Mouse (Mus musculus): ENCODE results near the gene Spi1.
"Not testable (repeated sequence)": the region's sequence is repeated elsewhere in the genome, so short reads cannot be mapped to it uniquely, and the experiment has no call there.

The Spi1 gene

DNA sequence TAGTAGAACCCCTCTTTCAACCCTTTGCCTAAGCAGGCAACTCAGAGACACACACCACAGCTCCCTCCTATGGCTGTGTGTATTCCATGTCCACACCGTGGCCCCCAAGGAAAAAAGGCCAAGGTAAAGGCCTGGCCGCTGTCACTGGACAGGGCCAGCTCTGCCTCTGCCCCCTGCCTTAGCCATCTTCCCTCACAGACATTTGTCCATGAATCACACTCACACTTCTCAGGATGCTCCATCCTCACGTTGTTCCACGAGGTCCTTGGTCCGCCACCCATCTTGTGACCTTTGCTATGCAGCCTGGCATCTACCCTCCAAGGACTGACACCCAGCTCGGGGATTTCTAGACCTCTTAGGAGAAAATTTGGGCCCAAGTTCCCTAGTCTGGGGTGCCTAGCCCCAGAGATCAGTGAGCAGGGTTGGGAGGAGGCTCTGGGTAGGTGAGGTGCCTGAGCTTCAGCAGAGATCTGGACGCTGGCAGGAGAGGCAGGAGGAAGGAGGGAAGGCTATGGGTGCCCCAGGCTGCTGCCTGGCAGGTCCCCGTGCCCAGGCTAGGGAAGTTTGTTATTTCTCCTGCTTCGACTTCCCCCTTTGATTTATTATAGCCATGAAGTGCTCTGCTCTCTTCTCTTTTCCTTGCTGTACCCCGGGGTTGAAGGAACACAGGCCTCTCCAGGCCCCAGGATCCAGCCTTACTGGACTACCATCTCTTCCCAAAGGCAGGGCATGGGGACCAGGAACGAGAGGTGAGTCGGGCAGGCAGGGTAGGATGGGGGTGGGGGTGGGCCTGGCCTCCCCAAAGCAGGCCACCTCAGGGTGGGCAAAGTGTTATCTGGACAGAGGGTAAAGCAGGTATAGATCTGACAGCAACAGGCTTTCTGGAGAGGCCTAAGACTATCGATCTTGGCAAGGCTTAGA lies at the start of gene Spi1:
Gene Spi1, plus strand, starts transcription at position 616 of the 921 bp plus-strand sequence.
- DNase-seq (ENCODE audit: inconsistent ontology term), result no peak

DNA sequence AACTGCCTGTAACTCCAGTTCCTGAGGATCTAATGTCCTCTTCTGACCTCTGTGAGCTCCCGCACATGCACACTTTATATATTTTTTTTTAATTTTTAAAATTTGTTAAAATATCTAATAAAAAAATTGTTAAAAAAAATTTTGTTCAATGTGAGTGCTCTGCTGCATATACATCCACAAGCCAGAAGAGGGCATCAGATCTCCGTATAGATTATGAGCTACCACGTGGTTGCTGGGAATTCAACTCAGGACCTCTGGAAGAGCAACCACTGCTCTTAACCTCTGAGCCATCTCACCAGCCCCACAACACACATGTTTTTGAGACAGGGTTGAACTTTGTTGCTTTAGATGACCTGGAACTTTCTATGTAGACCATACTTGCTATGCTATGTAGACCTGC lies 49.2 kb upstream of the Spi1 start:
- DNase-seq (ENCODE audit: inconsistent ontology term), result no peak

DNA sequence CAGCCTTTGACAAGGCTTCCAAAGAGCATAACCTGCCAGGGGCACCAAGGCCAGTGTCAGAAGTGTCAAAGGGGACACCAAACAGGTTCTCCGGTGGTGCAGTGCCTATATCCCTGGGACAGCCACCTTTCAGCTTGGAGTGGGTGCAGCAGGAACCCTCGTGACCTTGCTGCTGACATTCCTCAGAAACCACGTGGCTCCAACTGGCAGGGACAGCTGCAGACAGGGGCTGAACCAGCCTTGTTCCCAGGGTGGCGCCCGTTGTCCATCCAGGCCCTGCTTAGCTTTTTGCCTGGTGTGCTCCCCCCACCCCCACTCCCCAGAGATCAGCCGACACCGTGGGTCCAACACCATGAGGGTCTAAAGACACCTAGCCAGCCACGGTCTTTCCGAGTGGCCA lies 46.8 kb upstream of the Spi1 start, which contains the start of gene Rapsn:
Gene Rapsn, plus strand, starts transcription at position 236 of the 400 bp plus-strand sequence.
- DNase-seq (ENCODE audit: inconsistent ontology term), result peak; percentile 31

GRCm38 (mm10) chr2:91041786-91042185 lies 40.4 kb upstream of the Spi1 start:
- DNase-seq (ENCODE audit: inconsistent ontology term), result no peak

DNA sequence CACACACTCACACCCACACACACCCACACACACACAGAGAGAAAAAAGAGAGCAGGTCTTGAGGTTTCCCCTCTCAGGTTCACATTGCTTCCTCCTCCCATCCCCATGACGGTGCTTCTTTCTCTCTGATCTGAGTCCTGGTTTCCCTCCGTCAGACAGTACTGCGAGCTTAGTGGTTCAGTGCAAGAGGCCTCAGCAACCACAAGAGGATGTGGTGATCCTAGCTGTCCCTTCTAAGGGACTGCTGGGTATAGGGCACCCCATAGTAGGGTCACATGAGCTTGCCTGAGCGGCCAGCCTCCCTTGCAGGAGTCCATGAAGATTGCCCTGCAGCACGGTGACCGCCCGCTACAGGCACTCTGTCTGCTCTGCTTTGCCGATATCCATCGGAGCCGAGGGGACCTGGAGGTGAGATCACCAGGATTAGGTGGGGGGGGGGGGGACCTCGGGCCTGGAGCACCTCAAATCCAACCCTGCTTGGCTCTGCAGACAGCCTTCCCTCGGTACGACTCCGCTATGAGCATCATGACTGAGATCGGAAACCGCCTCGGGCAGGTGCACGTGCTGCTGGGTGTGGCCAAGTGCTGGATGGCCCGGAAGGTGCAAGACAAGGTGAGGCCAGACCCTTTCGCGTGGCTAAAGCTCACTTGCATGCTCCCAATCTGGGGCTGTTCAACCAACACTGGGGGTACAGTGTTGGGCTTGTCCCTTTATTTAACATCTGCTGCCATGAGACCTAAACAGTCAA lies 39.4 kb upstream of the Spi1 start:
- no peak for DNase-seq (ENCODE audit: inconsistent ontology term)

DNA sequence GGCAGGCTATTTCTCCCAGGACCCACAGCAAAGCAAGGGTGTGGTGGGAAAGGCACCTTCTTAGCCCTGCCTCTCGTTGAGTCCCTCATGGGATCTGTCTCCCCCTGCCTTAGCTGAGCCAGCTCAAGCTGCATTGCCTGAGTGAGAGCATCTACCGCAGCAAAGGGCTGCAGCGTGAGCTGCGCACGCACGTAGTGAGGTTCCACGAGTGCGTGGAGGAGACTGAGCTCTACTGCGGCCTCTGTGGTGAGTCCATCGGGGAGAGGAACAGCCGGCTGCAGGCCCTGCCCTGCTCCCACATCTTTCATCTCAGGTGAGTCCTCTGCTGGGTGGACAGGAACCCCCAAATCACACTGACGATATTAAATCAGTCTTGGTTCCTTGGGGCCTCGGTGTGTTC lies 37.5 kb upstream of the Spi1 start:
- no peak for DNase-seq (ENCODE audit: inconsistent ontology term)

DNA sequence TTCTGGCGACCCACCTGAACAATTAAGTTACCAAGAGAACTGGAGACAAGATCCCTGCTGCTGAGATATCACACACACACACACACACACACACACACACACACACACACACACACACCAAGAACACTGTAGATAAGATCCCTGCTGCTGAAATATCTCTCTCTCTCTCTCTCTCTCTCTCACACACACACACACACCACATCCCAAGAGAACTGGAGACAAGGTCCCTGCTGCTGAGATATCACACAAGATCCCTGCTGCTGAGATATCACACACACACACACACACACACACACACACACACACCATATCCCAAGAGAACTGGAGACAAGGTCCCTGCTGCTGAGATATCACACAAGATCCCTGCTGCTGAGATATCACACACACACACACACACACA lies 36.4 kb upstream of the Spi1 start:
- DNase-seq (ENCODE audit: inconsistent ontology term), result not testable (repeated sequence)

GRCm38 (mm10) chr2:91047359-91047758 lies 34.8 kb upstream of the Spi1 start:
- DNase-seq (ENCODE audit: inconsistent ontology term), result no peak

DNA sequence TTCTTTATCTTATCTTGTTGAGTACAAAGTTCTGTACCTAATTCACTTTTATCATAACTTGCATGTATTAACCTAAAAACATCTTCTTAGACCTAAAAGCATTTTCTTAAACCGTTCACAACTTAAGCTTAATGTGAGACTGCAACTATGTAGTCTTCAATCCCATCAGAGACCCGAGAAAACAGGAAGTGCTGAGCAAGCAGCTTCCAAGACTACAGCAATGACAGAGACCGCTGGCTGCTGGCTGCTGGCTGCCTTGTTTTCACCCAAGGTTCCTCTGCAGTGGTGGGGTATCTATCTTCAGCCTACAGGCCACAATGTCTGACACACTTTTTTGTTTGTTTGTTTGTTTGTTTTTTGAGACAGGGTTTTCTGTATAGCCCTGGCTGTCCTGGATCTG lies 30.3 kb upstream of the Spi1 start:
- no peak for DNase-seq (ENCODE audit: inconsistent ontology term)

DNA sequence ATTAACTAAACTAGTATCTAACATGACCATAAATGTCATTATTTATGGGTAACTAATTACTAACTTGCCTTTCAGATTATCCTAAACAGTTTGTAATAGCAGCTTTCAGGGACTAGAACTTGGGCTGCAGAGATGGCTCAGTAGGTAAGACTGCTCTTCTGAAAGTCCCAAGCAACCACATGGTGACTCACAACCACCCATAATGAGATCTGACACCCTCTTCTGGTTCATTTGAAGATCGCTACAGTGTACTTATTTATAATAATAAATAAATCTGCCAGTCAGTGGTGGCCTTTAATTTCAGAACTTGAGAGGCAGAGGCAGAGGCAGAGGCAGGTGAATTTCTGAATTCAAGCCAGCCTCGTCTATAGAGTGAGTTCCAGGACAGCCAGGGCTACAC lies 29.4 kb upstream of the Spi1 start:
- DNase-seq (ENCODE audit: inconsistent ontology term), result no peak

DNA sequence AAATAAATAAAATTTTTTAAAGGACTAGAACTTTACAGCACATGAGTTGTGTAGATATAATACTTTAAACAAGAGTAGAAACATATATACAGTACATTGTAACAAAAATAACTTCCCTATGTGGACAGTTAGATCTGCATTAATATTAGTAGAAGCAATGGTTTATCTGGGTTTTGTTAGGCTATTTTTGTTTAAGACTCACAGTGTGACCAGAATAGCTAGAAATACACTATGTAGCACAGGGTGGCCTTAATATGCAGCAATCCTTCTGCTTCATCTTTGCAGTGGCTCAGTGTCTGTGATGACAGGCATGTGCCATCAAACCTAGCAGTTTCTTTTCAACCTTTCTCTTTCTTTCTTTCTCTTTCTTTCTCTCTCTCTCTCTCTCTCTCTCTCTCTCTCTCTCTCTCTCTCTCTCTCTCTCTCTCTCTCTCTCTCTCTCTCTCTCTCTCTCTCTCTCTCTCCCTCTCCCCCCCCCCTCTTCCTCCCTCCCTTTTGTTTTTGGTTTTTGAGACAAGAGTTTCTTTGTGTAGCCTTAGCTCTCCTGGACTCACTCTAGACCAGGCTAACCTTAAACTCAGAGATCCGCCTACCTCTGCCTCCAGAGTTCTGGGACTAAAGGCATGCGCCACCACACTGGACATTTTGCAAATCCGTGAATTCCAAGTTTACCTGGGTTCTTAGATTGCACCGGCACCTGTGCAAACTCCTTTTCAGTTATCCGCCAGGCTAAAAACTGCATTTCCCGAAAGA lies 28.8 kb upstream of the Spi1 start:
- DNase-seq (ENCODE audit: inconsistent ontology term), result peak; percentile 35

DNA sequence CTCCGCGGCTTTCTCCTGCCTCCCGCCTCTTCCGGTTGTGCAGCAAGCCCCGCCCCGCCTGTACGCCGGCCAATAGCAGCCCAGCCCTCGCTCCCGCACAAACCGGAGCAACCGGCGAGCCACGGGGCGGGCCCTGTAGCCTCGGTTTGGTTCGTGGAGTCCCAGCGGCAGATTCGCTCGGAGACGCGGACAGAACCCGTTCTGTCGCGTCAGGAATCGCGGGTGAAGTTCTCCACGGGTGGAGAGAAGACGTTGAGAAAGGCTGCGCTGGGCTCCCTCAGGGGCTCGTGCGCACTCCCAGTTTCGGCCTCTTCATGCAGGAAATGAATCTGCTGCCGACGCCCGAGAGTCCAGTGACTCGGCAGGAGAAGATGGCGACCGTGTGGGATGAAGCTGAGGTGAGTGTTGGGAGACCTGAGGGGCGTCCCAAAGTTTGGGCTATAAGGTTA lies 28.2 kb upstream of the Spi1 start, which contains the start of gene Psmc3:
Gene Psmc3, plus strand, starts transcription at position 76 of the 449 bp plus-strand sequence.
- peak; percentile 95 for DNase-seq (ENCODE audit: inconsistent ontology term)

DNA sequence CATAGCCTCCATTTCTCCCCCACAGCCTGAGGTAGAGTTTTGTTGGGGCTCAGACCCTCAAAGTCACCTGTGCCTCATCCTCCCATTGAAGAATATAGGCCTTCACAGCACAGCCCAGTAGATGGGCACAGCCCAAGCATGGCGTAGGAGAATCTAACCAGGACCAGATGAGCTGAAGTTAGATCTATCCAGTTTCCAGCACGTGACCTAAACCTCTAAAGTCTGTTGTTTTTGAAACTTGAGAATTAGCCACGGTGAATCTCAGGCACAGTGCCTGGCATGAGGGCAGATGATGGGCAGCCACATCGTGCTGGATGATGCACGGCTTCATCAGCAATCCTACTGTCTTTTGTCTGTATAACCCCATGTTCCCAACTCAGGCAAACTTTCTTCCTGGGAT lies 23.8 kb upstream of the Spi1 start:
- no peak for DNase-seq (ENCODE audit: inconsistent ontology term)

GRCm38 (mm10) chr2:91059376-91059775 lies 22.8 kb upstream of the Spi1 start:
- no peak for DNase-seq (ENCODE audit: inconsistent ontology term)

DNA sequence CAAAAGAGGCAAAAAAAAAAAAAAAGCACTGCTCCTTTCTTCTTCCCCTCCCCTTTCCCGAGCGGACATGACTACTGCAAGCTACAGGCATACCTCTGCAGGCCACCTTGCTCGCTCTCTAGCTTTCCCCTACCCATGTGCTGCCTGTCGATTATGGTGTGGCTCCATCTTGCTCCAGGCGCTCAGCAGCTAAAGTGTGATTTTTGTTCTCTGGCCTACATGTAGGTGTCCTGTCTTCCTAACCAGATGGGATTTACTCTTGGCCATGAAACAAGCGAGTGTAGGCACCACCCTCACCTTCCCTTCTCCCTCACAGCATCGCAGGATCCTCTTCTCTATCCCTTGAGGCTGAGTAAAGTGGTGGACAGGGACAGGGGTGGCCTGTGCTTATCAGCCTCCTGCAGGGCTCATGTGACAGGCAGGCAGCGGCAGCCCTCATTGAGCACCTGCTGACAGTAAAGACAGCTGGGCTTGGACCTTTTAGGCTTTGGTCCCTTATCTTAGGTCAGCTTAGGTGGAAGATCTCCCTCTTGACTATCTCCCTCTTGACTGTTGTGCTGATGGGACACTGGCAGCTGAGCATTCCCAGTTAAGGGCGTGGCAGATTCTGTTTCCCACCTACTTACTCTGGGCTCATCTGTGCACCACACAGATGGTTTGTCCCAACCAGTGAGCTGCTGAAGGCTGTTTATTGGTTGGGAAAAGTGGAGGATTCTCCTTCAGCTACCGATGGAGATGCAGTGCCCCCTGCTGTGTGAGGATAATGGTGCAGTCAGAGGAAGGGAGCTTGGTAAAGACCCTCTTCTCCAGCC lies 21.4 kb upstream of the Spi1 start:
- no peak for DNase-seq (ENCODE audit: inconsistent ontology term)

DNA sequence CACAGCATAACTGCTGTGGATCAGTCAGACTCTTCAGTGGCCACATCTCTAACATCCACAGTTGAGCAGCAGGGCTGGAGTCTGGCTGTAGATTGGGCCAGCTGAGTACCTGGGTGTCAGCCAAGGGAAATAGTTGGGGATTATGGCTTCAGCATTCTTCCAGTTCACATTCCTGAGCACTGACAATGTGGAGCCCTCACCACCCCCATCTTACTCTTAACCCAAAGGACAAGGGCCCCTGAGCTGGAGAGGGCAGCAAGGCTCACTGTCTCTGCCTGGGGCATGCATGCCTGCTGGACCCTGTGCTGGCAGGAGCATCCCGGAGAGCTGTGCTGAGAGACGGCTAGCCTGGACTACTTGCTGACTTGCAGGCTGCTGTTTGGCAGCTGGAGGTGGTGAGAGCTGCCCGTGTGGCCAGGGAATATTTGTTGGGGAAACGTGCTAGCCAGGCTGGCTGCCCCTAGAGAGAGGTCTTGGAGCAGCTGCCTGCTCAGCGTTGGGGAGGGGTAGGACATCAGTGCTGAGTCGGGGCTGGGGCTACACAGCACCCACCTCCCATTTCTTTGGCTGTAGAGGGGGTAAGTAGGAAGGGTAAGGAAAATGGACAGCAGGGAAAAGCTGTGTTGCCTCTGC lies 20.2 kb upstream of the Spi1 start:
- peak; percentile 96 for DNase-seq (ENCODE audit: inconsistent ontology term)

DNA sequence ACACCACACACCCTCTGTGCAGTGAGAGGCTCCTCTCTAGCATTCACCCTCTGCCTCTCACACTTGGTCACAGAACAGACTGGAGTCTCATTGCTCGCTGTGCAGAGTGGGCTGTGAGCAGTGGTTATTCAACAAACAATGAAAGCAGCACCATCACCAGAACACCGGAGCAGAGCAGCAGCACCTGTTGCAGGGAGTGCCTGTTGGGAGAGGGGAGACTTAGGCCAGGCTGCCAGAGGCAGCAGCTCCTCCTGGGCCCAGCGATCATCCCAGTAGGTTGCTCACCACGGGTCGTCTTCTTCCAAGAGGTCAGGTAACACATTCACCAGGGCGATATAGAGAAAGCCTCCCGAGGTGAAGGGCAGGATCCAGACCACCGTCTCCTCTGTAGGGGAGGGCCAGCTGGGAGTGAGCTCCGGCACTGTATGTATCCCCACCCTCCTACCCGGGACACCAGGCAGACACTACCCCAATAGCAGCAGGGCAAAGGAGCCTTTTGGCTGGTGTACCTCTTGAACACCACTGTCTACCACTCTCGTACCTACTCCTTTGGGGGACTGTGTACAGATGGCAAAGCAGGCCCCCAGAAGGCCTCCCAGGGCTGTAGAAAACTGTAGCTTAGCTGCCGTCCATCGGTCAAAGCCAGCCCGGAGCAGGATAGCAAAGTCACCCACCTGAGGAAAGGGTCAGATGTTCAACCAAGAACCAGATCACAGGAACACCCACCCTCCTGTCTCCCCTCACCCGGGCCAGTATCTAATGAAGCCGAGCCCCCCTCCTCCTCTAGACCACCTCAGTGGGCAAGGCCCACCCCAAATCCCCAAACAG lies 19.2 kb upstream of the Spi1 start:
- no peak for DNase-seq (ENCODE audit: inconsistent ontology term)

- no peak for DNase-seq (ENCODE audit: inconsistent ontology term)
Measured at GRCm38 (mm10) chr2:91064211-91064610, 18.0 kb upstream of the Spi1 start.

DNA sequence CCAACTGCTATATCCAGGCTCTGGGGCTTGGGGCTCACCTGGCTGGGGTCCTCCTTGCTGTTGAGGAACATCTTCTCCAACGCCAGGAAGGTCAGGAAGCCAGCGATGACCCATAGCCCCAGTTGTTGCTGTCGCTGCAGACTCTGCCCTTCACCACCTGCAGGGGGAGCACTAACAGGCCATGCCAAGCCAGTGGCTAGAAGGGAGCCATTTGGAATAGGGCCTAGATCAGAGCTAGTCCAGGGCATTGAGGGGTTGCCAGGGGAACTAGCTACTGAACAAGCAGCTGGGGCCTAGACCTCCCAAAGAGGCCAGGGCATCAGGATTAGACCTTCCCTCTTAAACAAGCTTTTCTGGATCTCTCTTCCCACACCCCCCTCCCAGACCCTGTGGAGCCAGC lies 16.6 kb upstream of the Spi1 start:
- no peak for DNase-seq (ENCODE audit: inconsistent ontology term)

- peak; percentile 29 for DNase-seq (ENCODE audit: inconsistent ontology term)
Measured at GRCm38 (mm10) chr2:91066455-91066854, 15.7 kb upstream of the Spi1 start.

Data from Muller cell, postnatal 12 days (primary cell).